Mouse (Mus musculus) midbrain, embryonic 11.5 days (tissue): ENCODE measurements around the gene Itgb3bp. TPM values are rescaled to one million over a fixed set of nuclear protein-coding genes. Genes with fewer than 3 reads are reported as not detected.

Experiments used
- ATAC-seq: fragments of 200-750 bp; cut with Nextera tagmentation; 2 replicates; pipeline ENCODE4 v1.8.0; 2017; ENCODE audit warnings: moderate TSS enrichment, moderate library complexity; ENCODE audit not compliant: low FRiP score
- DNase-seq: peaks from one replicate; pipeline ENCODE4 v3.0.0; 2015; ENCODE audit warnings: low spot score; ENCODE audit errors: missing footprints
- H3K27ac ChIP-seq: fragments of 300-500 bp; sonication (generic); 2 replicates; pipeline ENCODE4 v1.5.1; 2014; ENCODE audit warnings: low read depth, low read length
- H3K27me3 ChIP-seq: fragments of 300-500 bp; sonication (generic); 2 replicates; pipeline ENCODE4 v1.6.1; 2014; ENCODE audit warnings: mild to moderate bottlenecking, low read length, moderate library complexity, mixed read lengths; ENCODE audit not compliant: control insufficient read depth, insufficient read depth
- H3K36me3 ChIP-seq: fragments of 300-500 bp; sonication (generic); 2 replicates; pipeline ENCODE4 v1.6.1; 2014; ENCODE audit warnings: mild to moderate bottlenecking, low read length, moderate library complexity, mixed read lengths; ENCODE audit not compliant: control insufficient read depth, insufficient read depth
- H3K4me1 ChIP-seq: fragments of 300-500 bp; sonication (generic); 2 replicates; pipeline ENCODE4 v1.6.1; 2014; ENCODE audit warnings: low read length; ENCODE audit not compliant: control insufficient read depth, insufficient read depth
- H3K4me2 ChIP-seq: fragments of 300-500 bp; sonication (generic); 2 replicates; pipeline ENCODE4 v1.6.1; 2014; ENCODE audit warnings: mild to moderate bottlenecking, moderate library complexity
- H3K4me3 ChIP-seq: fragments of 300-500 bp; sonication (generic); 2 replicates; pipeline ENCODE4 v1.5.1; 2014; ENCODE audit warnings: low read depth, low read length
- H3K9ac ChIP-seq: fragments of 300-500 bp; sonication (generic); 2 replicates; pipeline ENCODE4 v1.6.1; 2014; ENCODE audit warnings: low read length
- H3K9me3 ChIP-seq: fragments of 300-500 bp; sonication (generic); 2 replicates; pipeline ENCODE4 v1.6.1; 2016; ENCODE audit warnings: low read length; ENCODE audit not compliant: control insufficient read depth
- WGBS: fragments of 180-500 bp; shearing (Covaris S2); extraction: QIAGEN DNeasy Blood & Tissue Kit; methylation state at CpG from one replicate; pipeline ENCODE4 v1.1.7; 2014; 5-methylcytosine and 5-hydroxymethylcytosine counted together
- polyA plus RNA-seq: library from polyadenylated mRNA; unstranded; fragments of >200 nt; fragmentation: Nextera tagmentation; extraction: Ambion mirVana; gene quantifications from 2 replicates; pipeline ENCODE4 v1.2.1, GENCODE M21; 2014

The Itgb3bp gene
- polyA plus RNA-seq, result 66.5 and 69.2 TPM in 2 replicates

GRCm38 (mm10) chr4:99929613-99930517, at the start of gene Itgb3bp:
TSS of gene Itgb3bp (minus strand) at chr4:99929813.
- DNase-seq, result peak; percentile 98
- under 1% methylated on average over 57 of the region's 57 CpGs for WGBS
- peak within 1 kb of the TSS; percentile 58 for H3K27ac ChIP-seq

GRCm38 (mm10) chr4:99979326-99979725, 49.7 kb upstream of the Itgb3bp start:
- no peak overlapping the region for H3K9ac ChIP-seq
- H3K4me1 ChIP-seq, result 0 out of 2 replicates have a peak, but pooled peaks cover 2% of the 10 kb centered on the region
- H3K9me3 ChIP-seq, result no peaks in the 10 kb centered on the region
- H3K4me2 ChIP-seq, result no peak overlapping the region
- H3K27ac ChIP-seq, result no peak overlapping the region
- no peak overlapping the region for H3K4me3 ChIP-seq
- H3K27me3 ChIP-seq, result no peaks in the 10 kb centered on the region
- ATAC-seq, result no peak
- DNase-seq, result no peak
- WGBS, result 95% methylated on average over 5 of the region's 5 CpGs
- H3K36me3 ChIP-seq, result no peaks in the 10 kb centered on the region

More at GRCm38 (mm10) chr4:99929613-99930517, at the start of gene Itgb3bp:
- Histone ChIP-seq H3K9me3 (no peaks in the 10 kb centered on the region), H3K27me3 (no peaks in the 10 kb centered on the region), H3K4me3 (peak within 1 kb of the TSS; percentile 53), H3K4me2 (peak within 1 kb of the TSS; percentile 78), H3K36me3 (no peaks in the 10 kb centered on the region), H3K4me1 (peaks cover 5% of the 10 kb centered on the region; the same call in 1 of the 2 replicates), H3K9ac (peak within 1 kb of the TSS; percentile 71)
- ATAC-seq, result peak; percentile 94

- Histone ChIP-seq H3K9me3 (no peaks in the 10 kb centered on the region), H3K4me3 (no peak overlapping the region), H3K9ac (no peak overlapping the region), H3K36me3 (no peaks in the 10 kb centered on the region), H3K4me1 (no peaks in the 10 kb centered on the region), H3K27me3 (no peaks in the 10 kb centered on the region), H3K27ac (no peak overlapping the region), H3K4me2 (no peak overlapping the region)
- WGBS, result 83% methylated on average over 5 of the region's 5 CpGs
- no peak for ATAC-seq
- no peak for DNase-seq
Measured at GRCm38 (mm10) chr4:99974375-99974774, 44.8 kb upstream of the Itgb3bp start.

- H3K4me1 ChIP-seq, result no peaks in the 10 kb centered on the region
- H3K27me3 ChIP-seq, result no peaks in the 10 kb centered on the region
- no peak overlapping the region for H3K27ac ChIP-seq
- WGBS, result 91% methylated on average over 1 of the region's 1 CpGs
- H3K36me3 ChIP-seq, result no peaks in the 10 kb centered on the region
- H3K4me2 ChIP-seq, result no peak overlapping the region
- no peak for DNase-seq
- H3K9me3 ChIP-seq, result no peaks in the 10 kb centered on the region
- H3K4me3 ChIP-seq, result no peak overlapping the region
- no peak for ATAC-seq
- H3K9ac ChIP-seq, result no peak overlapping the region
Measured at GRCm38 (mm10) chr4:99973931-99974330, 44.3 kb upstream of the Itgb3bp start.

GRCm38 (mm10) chr4:99972886-99973285, 43.3 kb upstream of the Itgb3bp start:
- Histone ChIP-seq H3K4me2 (no peak overlapping the region), H3K36me3 (no peaks in the 10 kb centered on the region), H3K4me3 (no peak overlapping the region), H3K9me3 (no peaks in the 10 kb centered on the region), H3K4me1 (no peaks in the 10 kb centered on the region), H3K9ac (no peak overlapping the region), H3K27me3 (no peaks in the 10 kb centered on the region), H3K27ac (no peak overlapping the region)
- ATAC-seq (no peak), DNase-seq (no peak)
- WGBS, result 91% methylated on average over 6 of the region's 6 CpGs

- H3K36me3 ChIP-seq, result no peaks in the 10 kb centered on the region
- no peak for DNase-seq
- H3K4me3 ChIP-seq, result no peak overlapping the region
- H3K27ac ChIP-seq, result no peak overlapping the region
- H3K4me2 ChIP-seq, result no peak overlapping the region
- no peaks in the 10 kb centered on the region for H3K9me3 ChIP-seq
- no peaks in the 10 kb centered on the region for H3K4me1 ChIP-seq
- no peak for ATAC-seq
- no peak overlapping the region for H3K9ac ChIP-seq
- 80% methylated on average over 4 of the region's 4 CpGs for WGBS
- H3K27me3 ChIP-seq, result no peaks in the 10 kb centered on the region
Measured at GRCm38 (mm10) chr4:99970097-99970496, 40.5 kb upstream of the Itgb3bp start.

GRCm38 (mm10) chr4:99969328-99969727, 39.7 kb upstream of the Itgb3bp start:
- Histone ChIP-seq H3K9ac (no peak overlapping the region), H3K27me3 (no peaks in the 10 kb centered on the region), H3K27ac (no peak overlapping the region), H3K9me3 (no peaks in the 10 kb centered on the region), H3K4me2 (no peak overlapping the region), H3K4me1 (no peaks in the 10 kb centered on the region), H3K4me3 (no peak overlapping the region), H3K36me3 (no peaks in the 10 kb centered on the region)
- ATAC-seq, result 0 out of 2 replicates have a peak, but pooled peaks have one; percentile 30
- 68% methylated on average over 5 of the region's 5 CpGs for WGBS
- DNase-seq, result no peak

GRCm38 (mm10) chr4:99966555-99966954, 36.9 kb upstream of the Itgb3bp start:
- Histone ChIP-seq H3K9ac (no peak overlapping the region), H3K4me2 (no peak overlapping the region), H3K4me1 (no peaks in the 10 kb centered on the region), H3K36me3 (no peaks in the 10 kb centered on the region), H3K9me3 (no peaks in the 10 kb centered on the region), H3K4me3 (no peak overlapping the region), H3K27ac (no peak overlapping the region), H3K27me3 (no peaks in the 10 kb centered on the region)
- 74% methylated on average over 6 of the region's 6 CpGs for WGBS
- DNase-seq (no peak), ATAC-seq (no peak)

- 88% methylated on average over 3 of the region's 3 CpGs for WGBS
- Histone ChIP-seq H3K4me3 (no peak overlapping the region), H3K27ac (no peak overlapping the region), H3K4me2 (no peak overlapping the region), H3K9me3 (no peaks in the 10 kb centered on the region), H3K9ac (no peak overlapping the region), H3K36me3 (no peaks in the 10 kb centered on the region), H3K27me3 (no peaks in the 10 kb centered on the region), H3K4me1 (no peaks in the 10 kb centered on the region)
- ATAC-seq, result no peak
- no peak for DNase-seq
Measured at GRCm38 (mm10) chr4:99959308-99959707, 29.7 kb upstream of the Itgb3bp start.
